Mouse (Mus musculus) E14TG2a.4 (cell line): Measurements from ENCODE around the gene Gm42421.

Experiments used
- H3K27me3 ChIP-seq: 2 replicates; pipeline ENCODE4 v1.6.1; 2014; ENCODE audit warnings: low read length, control low read depth; ENCODE audit not compliant: insufficient read depth
- H3K36me3 ChIP-seq: 2 replicates; pipeline ENCODE4 v1.6.1; 2014; ENCODE audit warnings: low read length, control low read depth; ENCODE audit not compliant: insufficient read depth
- H3K4me1 ChIP-seq: replicated peaks from 2 replicates; pipeline ENCODE4 v1.6.1; 2014; ENCODE audit warnings: low read depth, low read length, control low read depth
- H3K4me3 ChIP-seq: replicated peaks from 2 replicates; pipeline ENCODE4 v1.5.1; 2014; ENCODE audit warnings: mild to moderate bottlenecking, low read length
- H3K9me3 ChIP-seq: 2 replicates; pipeline ENCODE4 v1.6.1; 2014; ENCODE audit warnings: low read length, control low read depth
- CTCF ChIP-seq: conservative IDR thresholded peaks from 2 replicates; pipeline ENCODE4 v1.5.1; 2014; ENCODE audit warnings: low read length
- NANOG ChIP-seq: IDR thresholded peaks from 2 replicates; pipeline ENCODE4 v1.6.1; 2014; ENCODE audit warnings: borderline replicate concordance, low read length, mixed read lengths
- POU5F1 ChIP-seq: IDR thresholded peaks from 2 replicates; pipeline ENCODE4 v1.6.1; 2014; ENCODE audit warnings: low read length, borderline replicate concordance

The Gm42421 gene

DNA sequence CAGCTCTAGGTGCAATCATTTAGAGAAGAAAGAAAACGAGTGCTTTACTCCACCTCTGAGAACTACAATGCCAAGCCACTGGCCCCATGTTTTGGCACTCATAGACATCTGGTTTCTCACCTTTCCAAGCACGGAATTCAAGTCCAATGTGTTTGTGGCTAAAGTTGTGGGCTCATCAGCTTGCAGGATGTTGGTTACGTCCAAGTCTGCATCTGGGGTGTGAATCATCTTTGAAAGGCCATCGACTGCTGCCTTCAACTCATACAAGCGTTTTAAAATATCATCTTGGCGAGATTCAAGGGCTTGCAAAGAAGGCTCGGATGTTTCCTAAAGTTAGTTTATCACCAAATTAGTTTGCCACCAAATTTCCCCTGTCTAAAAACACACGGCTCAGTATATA, 21.5 kb upstream of the Gm42421 start:
- TF ChIP-seq NANOG: no peak
- no peak for TF ChIP-seq POU5F1
- TF ChIP-seq CTCF: no peak

GRCm38 (mm10) chr5:143908926-143909325, 19.0 kb upstream of the Gm42421 start:
- peaks cover 66% of the 10 kb centered on the region for H3K36me3 ChIP-seq
- no peak for TF ChIP-seq CTCF
- no peak for TF ChIP-seq NANOG
- no peak for TF ChIP-seq POU5F1
- H3K27me3 ChIP-seq: no peaks in the 10 kb centered on the region
- peaks cover 54% of the 10 kb centered on the region for H3K4me1 ChIP-seq
- H3K4me3 ChIP-seq: peak overlapping the region; percentile 91
- H3K9me3 ChIP-seq: no peaks in the 10 kb centered on the region

More for the DNA sequence above, 21.5 kb upstream of the Gm42421 start:
- peaks cover 57% of the 10 kb centered on the region for H3K4me1 ChIP-seq
- peaks cover 69% of the 10 kb centered on the region for H3K36me3 ChIP-seq
- no peak overlapping the region for H3K4me3 ChIP-seq
- H3K9me3 ChIP-seq: no peaks in the 10 kb centered on the region
- no peaks in the 10 kb centered on the region for H3K27me3 ChIP-seq

DNA sequence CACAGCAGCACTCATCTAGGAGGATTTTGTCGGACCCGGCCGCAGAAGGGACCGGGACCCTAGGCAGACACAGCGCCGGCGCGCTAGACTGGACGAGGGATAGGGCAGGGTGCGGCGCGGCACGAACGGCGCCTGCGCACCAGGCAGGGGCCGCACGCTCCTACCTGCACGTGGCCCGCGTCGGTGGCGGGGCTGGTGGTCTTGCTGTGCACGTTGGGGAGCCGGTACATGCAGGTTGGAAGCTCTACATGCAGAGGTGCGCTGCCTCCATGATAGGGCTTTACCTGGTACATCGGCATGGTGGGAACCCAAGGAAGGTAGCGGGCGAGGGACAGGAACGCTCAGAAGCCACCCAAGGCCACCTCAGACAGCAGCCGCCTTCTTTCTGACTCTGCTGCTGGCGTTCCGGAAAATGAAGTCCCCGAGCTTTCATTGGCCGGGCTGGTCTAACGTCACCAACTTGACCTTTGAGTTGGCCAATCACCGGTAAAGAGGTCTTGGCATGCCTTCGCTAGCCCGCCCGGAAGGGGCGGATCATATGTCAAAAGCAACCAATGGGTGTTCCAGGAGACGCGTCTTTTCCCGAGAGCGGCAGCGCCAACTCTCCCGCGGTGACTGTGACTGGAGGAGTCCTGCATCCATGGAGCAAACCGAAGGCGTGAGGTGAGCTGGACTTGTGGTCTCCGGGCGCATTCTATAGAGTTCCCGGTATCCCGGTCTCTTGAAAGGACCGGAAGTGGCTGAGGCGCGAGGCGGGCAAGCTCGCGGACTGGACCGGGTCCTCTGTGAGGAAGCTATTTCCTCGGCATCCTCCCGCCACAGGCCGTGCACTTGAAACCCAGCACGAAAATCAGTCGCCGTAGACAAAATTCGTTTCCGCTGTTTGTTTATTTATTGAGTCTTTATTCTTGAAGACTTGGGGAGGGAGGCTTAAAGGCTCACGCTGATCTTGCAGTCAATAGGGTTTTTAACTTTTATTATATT, 18.3 kb upstream of the Gm42421 start, which contains the start of the genes Aimp2 and Pms2:
Aimp2 (minus strand) TSS at position 431 of the 984 bp plus-strand sequence.
Pms2 (plus strand) TSS at position 548 of the 984 bp plus-strand sequence.
- peak within 1 kb of the TSS; percentile 91 for H3K4me3 ChIP-seq
- H3K27me3 ChIP-seq: no peaks in the 10 kb centered on the region
- TF ChIP-seq POU5F1 (no peak), CTCF (no peak), NANOG (no peak)
- H3K4me1 ChIP-seq: peaks cover 46% of the 10 kb centered on the region
- peaks cover 64% of the 10 kb centered on the region for H3K36me3 ChIP-seq
- no peaks in the 10 kb centered on the region for H3K9me3 ChIP-seq

DNA sequence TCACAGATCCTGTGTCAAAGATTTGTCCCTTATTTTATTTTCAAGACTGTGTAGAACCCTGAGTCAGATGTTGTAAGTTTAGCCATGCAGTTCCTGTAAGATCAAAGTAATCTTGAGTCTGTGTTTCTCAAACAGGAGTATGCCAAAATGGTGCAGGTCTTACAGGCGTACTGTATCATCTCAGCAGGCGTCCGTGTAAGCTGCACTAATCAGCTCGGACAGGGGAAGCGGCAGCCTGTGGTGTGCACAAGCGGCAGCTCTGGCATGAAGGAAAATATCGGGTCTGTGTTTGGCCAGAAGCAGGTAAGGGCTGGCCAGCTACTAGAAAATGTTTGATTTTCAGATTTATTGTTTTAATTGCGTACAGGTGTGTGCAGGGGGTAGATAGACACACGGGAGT, 11.8 kb upstream of the Gm42421 start:
- Histone ChIP-seq H3K9me3 (no peaks in the 10 kb centered on the region), H3K27me3 (no peaks in the 10 kb centered on the region), H3K36me3 (peaks cover 86% of the 10 kb centered on the region), H3K4me1 (peaks cover under 1% of the 10 kb centered on the region), H3K4me3 (no peak overlapping the region)
- TF ChIP-seq CTCF: no peak
- TF ChIP-seq NANOG: no peak
- TF ChIP-seq POU5F1: no peak

GRCm38 (mm10) chr5:143917418-143917817, 10.6 kb upstream of the Gm42421 start:
- peaks cover 89% of the 10 kb centered on the region for H3K36me3 ChIP-seq
- no peaks in the 10 kb centered on the region for H3K27me3 ChIP-seq
- no peaks in the 10 kb centered on the region for H3K4me1 ChIP-seq
- H3K4me3 ChIP-seq: no peak overlapping the region
- no peaks in the 10 kb centered on the region for H3K9me3 ChIP-seq
- TF ChIP-seq POU5F1 (no peak), CTCF (peak; percentile 35), NANOG (no peak)

DNA sequence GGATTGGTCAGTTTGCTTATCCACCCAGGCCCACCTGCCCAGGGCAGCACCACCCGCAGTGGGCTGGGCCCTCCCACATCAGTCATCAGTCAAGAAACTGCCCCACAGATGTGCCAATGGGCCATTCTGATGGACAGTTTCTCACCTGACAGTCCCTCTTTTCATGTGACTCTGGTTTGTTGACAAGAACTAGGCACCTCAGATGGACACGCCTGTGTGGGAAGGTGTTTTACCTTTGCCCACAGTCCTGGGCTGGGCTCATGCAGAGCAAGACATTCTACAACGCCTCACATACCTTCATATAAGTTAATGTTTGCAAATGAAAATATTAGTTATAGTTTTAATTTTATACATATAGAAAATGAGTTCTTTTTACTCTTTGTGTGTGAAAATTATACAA, 9.9 kb upstream of the Gm42421 start:
- no peaks in the 10 kb centered on the region for H3K27me3 ChIP-seq
- H3K9me3 ChIP-seq: no peaks in the 10 kb centered on the region
- H3K4me1 ChIP-seq: no peaks in the 10 kb centered on the region
- peaks cover 89% of the 10 kb centered on the region for H3K36me3 ChIP-seq
- no peak for TF ChIP-seq POU5F1
- no peak for TF ChIP-seq CTCF
- no peak for TF ChIP-seq NANOG
- no peak overlapping the region for H3K4me3 ChIP-seq

GRCm38 (mm10) chr5:143924781-143925452, 3.1 kb upstream of the Gm42421 start:
- Histone ChIP-seq H3K9me3 (no peaks in the 10 kb centered on the region), H3K4me3 (no peak overlapping the region), H3K4me1 (no peaks in the 10 kb centered on the region), H3K36me3 (peaks cover 96% of the 10 kb centered on the region), H3K27me3 (no peaks in the 10 kb centered on the region)
- TF ChIP-seq POU5F1: no peak
- no peak for TF ChIP-seq NANOG
- no peak for TF ChIP-seq CTCF

DNA sequence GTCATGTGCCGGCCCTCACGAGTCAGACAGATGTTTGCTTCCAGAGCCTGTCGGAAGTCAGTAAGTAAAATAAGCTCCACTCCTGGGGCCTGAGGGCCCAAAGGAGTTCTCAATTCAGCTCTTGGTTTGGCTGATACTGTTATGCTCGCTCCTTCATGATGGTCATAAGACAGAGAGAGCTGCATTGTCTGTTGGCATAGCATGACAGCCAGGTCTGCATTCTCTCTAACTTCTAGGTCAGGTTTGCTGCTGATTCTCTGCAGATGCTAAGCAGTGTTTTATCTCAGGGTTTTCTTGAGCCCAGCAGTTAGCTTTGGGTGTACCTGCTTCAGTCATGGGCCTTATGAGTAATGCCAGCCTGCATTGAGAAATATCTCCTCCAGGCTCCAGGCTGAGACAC, 1.3 kb downstream of the Gm42421 start:
- no peak for TF ChIP-seq CTCF
- TF ChIP-seq NANOG: no peak
- no peak for TF ChIP-seq POU5F1
- Histone ChIP-seq H3K9me3 (no peaks in the 10 kb centered on the region), H3K4me3 (no peak overlapping the region), H3K4me1 (peaks cover 21% of the 10 kb centered on the region), H3K27me3 (no peaks in the 10 kb centered on the region), H3K36me3 (peaks cover 80% of the 10 kb centered on the region)
